Mouse (Mus musculus) intestine, embryonic 16.5 days (tissue): ENCODE measurements around the gene Iba57. TPM values are rescaled to one million over a fixed set of nuclear protein-coding genes. Genes with fewer than 3 reads are reported as not detected.

ENCODE experiments used
- ATAC-seq: fragments of 200-750 bp; cut with Nextera tagmentation; 2 replicates; pipeline ENCODE4 v1.8.0; 2017; ENCODE audit warnings: moderate TSS enrichment, moderate library complexity
- H3K27ac ChIP-seq: fragments of 300-500 bp; sonication (generic); 2 replicates; pipeline ENCODE4 v1.5.1; 2014; ENCODE audit warnings: mild to moderate bottlenecking, low read length
- H3K27me3 ChIP-seq: fragments of 300-500 bp; sonication (generic); replicated peaks from 2 replicates; pipeline ENCODE4 v1.6.1; 2014; ENCODE audit warnings: low read length, control low read depth, mixed read lengths; ENCODE audit not compliant: control insufficient read depth, insufficient read depth
- H3K36me3 ChIP-seq: fragments of 300-500 bp; sonication (generic); 2 replicates; pipeline ENCODE4 v1.6.1; 2014; ENCODE audit warnings: low read length, control low read depth; ENCODE audit not compliant: control insufficient read depth, insufficient read depth
- H3K4me1 ChIP-seq: fragments of 300-500 bp; sonication (generic); 2 replicates; pipeline ENCODE4 v1.6.1; 2014; ENCODE audit warnings: low read length, control low read depth, mixed read lengths; ENCODE audit not compliant: control insufficient read depth, insufficient read depth
- H3K4me2 ChIP-seq: fragments of 300-500 bp; sonication (generic); 2 replicates; pipeline ENCODE4 v1.6.1; 2014; ENCODE audit warnings: low read depth, low read length, control low read depth
- H3K4me3 ChIP-seq: fragments of 300-500 bp; sonication (generic); 2 replicates; pipeline ENCODE4 v1.5.1; 2014; ENCODE audit warnings: mild to moderate bottlenecking, low read length
- H3K9ac ChIP-seq: fragments of 300-500 bp; sonication (generic); 2 replicates; pipeline ENCODE4 v1.6.1; 2014; ENCODE audit warnings: low read depth, low read length
- H3K9me3 ChIP-seq: fragments of 300-500 bp; sonication (generic); 2 replicates; pipeline ENCODE4 v1.6.1; 2016; ENCODE audit warnings: low read length, control low read depth; ENCODE audit not compliant: control insufficient read depth
- WGBS: fragments of 180-500 bp; shearing (Covaris S2); extraction: QIAGEN DNeasy Blood & Tissue Kit; methylation state at CpG from one replicate; pipeline ENCODE4 v1.1.7; 2014; 5-methylcytosine and 5-hydroxymethylcytosine counted together
- polyA plus RNA-seq: library from polyadenylated mRNA; unstranded; fragments of >200 nt; fragmentation: Nextera tagmentation; extraction: Ambion mirVana; gene quantifications from 2 replicates; pipeline ENCODE4 v1.2.1, GENCODE M21; 2015

Iba57 gene
- polyA plus RNA-seq, 1 experiment from 2014 or later: 7.7 TPM

DNA sequence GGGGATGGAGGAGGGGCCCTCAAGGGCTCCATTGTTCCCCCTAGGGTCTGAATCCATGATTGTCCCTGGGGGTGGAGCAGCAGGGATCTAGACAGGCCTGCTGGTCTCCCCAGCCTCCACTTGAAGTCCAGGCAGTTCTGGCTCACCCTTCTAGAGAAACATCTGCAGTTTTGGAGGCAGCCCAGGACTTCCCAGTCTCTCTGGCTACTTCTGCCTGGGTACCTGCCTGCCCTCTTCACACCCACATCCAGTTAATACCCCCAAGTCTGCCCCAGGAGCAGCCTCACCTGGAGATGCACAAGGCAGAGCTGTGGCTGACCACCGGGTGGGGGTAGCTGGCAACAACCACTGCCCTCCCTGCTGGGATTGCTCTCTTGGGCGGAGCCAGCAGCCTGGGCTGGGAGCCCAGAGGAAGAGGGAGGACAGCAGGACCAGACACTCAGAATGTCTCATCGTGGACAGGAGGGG lies 19.4 kb upstream of the Iba57 start, which contains the start of gene Gjc2:
TSS of gene Gjc2 (minus strand) at position 350 of the 468 bp plus-strand sequence.
- peaks cover 19% of the 10 kb centered on the region for H3K4me1 ChIP-seq
- peak within 1 kb of the TSS; percentile 12; the same call in 1 of the 2 replicates for H3K4me3 ChIP-seq
- peak within 1 kb of the TSS; percentile 86 for H3K27ac ChIP-seq
- H3K27me3 ChIP-seq: peaks cover 16% of the 10 kb centered on the region
- peak within 1 kb of the TSS; percentile 25 for H3K4me2 ChIP-seq
- 0 out of 2 replicates have a peak within 1 kb of the TSS, but pooled peaks have one; percentile 31 for H3K9ac ChIP-seq
- H3K36me3 ChIP-seq: 0 out of 2 replicates have a peak, but pooled peaks cover 7% of the 10 kb centered on the region
- ATAC-seq: peak; percentile 39
- no peaks in the 10 kb centered on the region for H3K9me3 ChIP-seq
- 31% methylated on average over 3 of the region's 3 CpGs for WGBS

DNA sequence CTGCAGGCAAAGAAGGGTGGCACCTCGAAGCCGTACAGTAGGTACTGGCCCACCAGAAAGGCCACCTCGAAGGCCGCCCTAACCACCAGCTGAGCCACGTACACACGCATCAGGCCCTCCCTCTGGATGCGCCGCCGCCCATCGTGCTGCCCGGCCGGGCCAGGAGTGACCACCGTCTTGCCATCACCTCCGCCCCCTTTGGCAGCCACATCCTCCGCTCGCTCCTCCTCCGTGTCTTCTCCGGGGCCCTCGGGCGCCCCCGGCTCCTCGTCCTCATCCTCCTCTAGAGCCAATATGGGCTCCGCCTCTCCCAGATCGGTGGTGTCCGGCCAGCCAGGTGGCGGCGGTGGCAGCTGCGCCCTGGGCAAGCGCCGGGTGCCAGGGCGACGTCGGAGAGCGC lies 13.4 kb upstream of the Iba57 start:
- 0 out of 2 replicates have a peak overlapping the region, but pooled peaks have one; percentile 18 for H3K9ac ChIP-seq

DNA sequence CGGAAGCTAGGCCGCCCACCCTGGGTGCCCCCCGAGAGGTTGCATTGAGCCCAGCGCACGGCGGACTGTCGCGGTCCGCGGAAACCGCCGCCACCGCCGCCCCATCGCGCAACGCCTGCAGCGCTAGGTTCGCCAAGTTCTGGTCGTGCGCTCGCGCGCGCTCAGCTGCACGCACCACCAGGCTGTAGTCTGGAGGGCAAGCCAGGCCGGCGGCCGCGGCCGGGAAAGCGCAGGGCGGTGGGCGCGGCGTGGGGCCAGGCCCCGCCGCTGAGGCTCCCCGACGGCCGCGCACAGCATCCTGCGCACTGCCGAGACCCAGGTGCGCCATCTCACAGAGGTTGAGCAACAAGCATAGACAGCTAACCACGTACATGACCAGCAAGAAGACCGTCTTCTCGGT lies 12.9 kb upstream of the Iba57 start:
- WGBS: 3% methylated on average over 48 of the region's 48 CpGs
- H3K27ac ChIP-seq: no peak overlapping the region
- no peaks in the 10 kb centered on the region for H3K36me3 ChIP-seq
- peak overlapping the region; percentile 22 for H3K4me3 ChIP-seq
- peak overlapping the region; percentile 32 for H3K4me2 ChIP-seq
- peaks cover 56% of the 10 kb centered on the region for H3K27me3 ChIP-seq
- no peak for ATAC-seq
- H3K9me3 ChIP-seq: no peaks in the 10 kb centered on the region
- H3K9ac ChIP-seq: 0 out of 2 replicates have a peak overlapping the region, but pooled peaks have one; percentile 18
- peaks cover 3% of the 10 kb centered on the region; the same call in 1 of the 2 replicates for H3K4me1 ChIP-seq

More for the DNA sequence above, 13.4 kb upstream of the Iba57 start:
- peak overlapping the region; percentile 32; the same call in 1 of the 2 replicates for H3K4me2 ChIP-seq
- no peaks in the 10 kb centered on the region for H3K36me3 ChIP-seq
- H3K9me3 ChIP-seq: no peaks in the 10 kb centered on the region
- peaks cover 4% of the 10 kb centered on the region; the same call in 1 of the 2 replicates for H3K4me1 ChIP-seq
- peaks cover 56% of the 10 kb centered on the region for H3K27me3 ChIP-seq
- no peak for ATAC-seq
- 6% methylated on average over 34 of the region's 34 CpGs for WGBS
- peak overlapping the region; percentile 22 for H3K4me3 ChIP-seq
- H3K27ac ChIP-seq: no peak overlapping the region

GRCm38 (mm10) chr11:59174189-59174838 lies 10.8 kb upstream of the Iba57 start:
- no peak overlapping the region for H3K27ac ChIP-seq
- no peak for ATAC-seq
- peaks cover 54% of the 10 kb centered on the region for H3K27me3 ChIP-seq
- H3K4me1 ChIP-seq: peaks cover 3% of the 10 kb centered on the region; the same call in 1 of the 2 replicates
- no peak overlapping the region for H3K4me3 ChIP-seq
- no peaks in the 10 kb centered on the region for H3K36me3 ChIP-seq
- WGBS: 61% methylated on average over 6 of the region's 6 CpGs
- no peak overlapping the region for H3K9ac ChIP-seq
- no peak overlapping the region for H3K4me2 ChIP-seq
- H3K9me3 ChIP-seq: no peaks in the 10 kb centered on the region

DNA sequence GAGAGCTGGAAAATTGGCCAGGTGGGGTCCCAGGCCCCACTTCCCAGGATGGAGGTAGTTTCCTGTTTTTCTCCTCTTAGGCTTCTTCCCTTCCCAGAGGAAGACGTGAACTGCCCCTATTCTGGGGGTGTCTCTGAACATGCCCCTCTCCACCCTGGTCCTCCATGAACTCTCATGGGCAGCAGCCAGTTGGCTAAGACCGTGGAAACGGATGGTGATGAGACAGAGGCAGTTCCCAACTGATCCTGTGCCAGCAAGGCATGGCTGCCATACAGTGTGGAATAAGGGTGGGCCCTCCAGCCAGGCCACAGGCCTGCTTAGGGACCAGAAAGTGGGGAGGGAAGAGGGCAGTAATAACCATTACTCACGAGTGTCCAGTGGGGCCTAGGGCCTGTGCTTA lies 7.0 kb upstream of the Iba57 start:
- Histone ChIP-seq H3K9me3 (no peaks in the 10 kb centered on the region), H3K4me1 (no peaks in the 10 kb centered on the region), H3K27ac (no peak overlapping the region), H3K9ac (no peak overlapping the region), H3K27me3 (peaks cover 16% of the 10 kb centered on the region), H3K36me3 (no peaks in the 10 kb centered on the region), H3K4me2 (no peak overlapping the region), H3K4me3 (no peak overlapping the region)
- no peak for ATAC-seq
- WGBS: 85% methylated on average over 4 of the region's 4 CpGs

- H3K4me2 ChIP-seq: no peak overlapping the region
- H3K4me1 ChIP-seq: no peaks in the 10 kb centered on the region
- ATAC-seq: no peak
- no peak overlapping the region for H3K4me3 ChIP-seq
- WGBS: 61% methylated on average over 3 of the region's 3 CpGs
- H3K27me3 ChIP-seq: peaks cover 9% of the 10 kb centered on the region
- H3K27ac ChIP-seq: no peak overlapping the region
- H3K36me3 ChIP-seq: no peaks in the 10 kb centered on the region
- H3K9me3 ChIP-seq: no peaks in the 10 kb centered on the region
- no peak overlapping the region for H3K9ac ChIP-seq
Observed at GRCm38 (mm10) chr11:59169807-59170206, 6.3 kb upstream of the Iba57 start.

- Histone ChIP-seq H3K27ac (no peak overlapping the region; the same call in 1 of the 2 replicates), H3K4me3 (no peak overlapping the region), H3K9me3 (no peaks in the 10 kb centered on the region), H3K4me2 (no peak overlapping the region), H3K36me3 (no peaks in the 10 kb centered on the region), H3K27me3 (no peaks in the 10 kb centered on the region), H3K4me1 (peaks cover 15% of the 10 kb centered on the region), H3K9ac (no peak overlapping the region)
- no peak for ATAC-seq
- 60% methylated on average over 2 of the region's 2 CpGs for WGBS
Observed at GRCm38 (mm10) chr11:59165616-59166241, 2.2 kb upstream of the Iba57 start.

- H3K4me3 ChIP-seq: no peak overlapping the region
- H3K4me1 ChIP-seq: peaks cover 15% of the 10 kb centered on the region
- ATAC-seq: no peak
- H3K27ac ChIP-seq: 0 out of 2 replicates have a peak overlapping the region, but pooled peaks have one; percentile 54
- H3K4me2 ChIP-seq: peak overlapping the region; percentile 74
- H3K36me3 ChIP-seq: no peaks in the 10 kb centered on the region
- WGBS: 76% methylated on average over 9 of the region's 9 CpGs
- H3K27me3 ChIP-seq: no peaks in the 10 kb centered on the region
- no peaks in the 10 kb centered on the region for H3K9me3 ChIP-seq
- no peak overlapping the region for H3K9ac ChIP-seq
Observed at GRCm38 (mm10) chr11:59164384-59164783, 845 bp upstream of the Iba57 start.

- peak overlapping the region; percentile 46 for H3K27ac ChIP-seq
- H3K9me3 ChIP-seq: no peaks in the 10 kb centered on the region
- 49% methylated on average over 9 of the region's 9 CpGs for whole genome bisulfite sequencing
- H3K9ac ChIP-seq: peak overlapping the region; percentile 97
- H3K36me3 ChIP-seq: no peaks in the 10 kb centered on the region
- peak overlapping the region; percentile 86 for H3K4me3 ChIP-seq
- ATAC-seq: no peak
- peak overlapping the region; percentile 81 for H3K4me2 ChIP-seq
- peaks cover 15% of the 10 kb centered on the region for H3K4me1 ChIP-seq
- H3K27me3 ChIP-seq: no peaks in the 10 kb centered on the region
Observed at GRCm38 (mm10) chr11:59162443-59163254, 890 bp downstream of the Iba57 start.
